Mouse (Mus musculus) frontal cortex, postnatal 10 days (tissue): ENCODE measurements around the gene Yap1.
"Not testable (repeated sequence)": the region's sequence is repeated elsewhere in the genome, so short reads cannot be mapped to it uniquely, and the experiment has no call there.

Experiments used
- DNase-seq, 2 experiments: peaks; one replicate each; pipeline ENCODE4 v3.0.0; 2022; ENCODE audit warnings: low spot score in 2 of 2, mixed read lengths in 1 of 2

Yap1 gene

DNA sequence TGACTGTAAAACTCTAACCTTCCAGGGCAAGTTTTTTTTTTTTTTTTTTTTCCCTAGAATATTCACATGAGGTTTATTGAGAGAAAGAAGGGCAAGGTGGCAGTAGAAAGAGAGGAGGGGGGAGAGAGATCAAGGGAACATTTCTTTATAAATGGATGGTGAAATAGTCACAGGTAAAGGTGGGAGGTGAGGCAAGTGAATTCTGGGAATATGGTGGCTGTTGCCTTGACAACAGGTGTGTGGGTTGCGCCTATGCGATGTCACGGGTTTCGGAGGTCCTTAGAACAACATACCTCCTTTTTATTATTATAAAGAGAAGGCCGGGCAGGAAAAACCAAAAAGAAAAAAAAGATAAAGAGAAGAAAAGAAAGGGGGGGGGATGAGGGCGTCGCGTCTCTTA is 89.5 kb downstream of the Yap1 start:
- no peak for DNase-seq

DNA sequence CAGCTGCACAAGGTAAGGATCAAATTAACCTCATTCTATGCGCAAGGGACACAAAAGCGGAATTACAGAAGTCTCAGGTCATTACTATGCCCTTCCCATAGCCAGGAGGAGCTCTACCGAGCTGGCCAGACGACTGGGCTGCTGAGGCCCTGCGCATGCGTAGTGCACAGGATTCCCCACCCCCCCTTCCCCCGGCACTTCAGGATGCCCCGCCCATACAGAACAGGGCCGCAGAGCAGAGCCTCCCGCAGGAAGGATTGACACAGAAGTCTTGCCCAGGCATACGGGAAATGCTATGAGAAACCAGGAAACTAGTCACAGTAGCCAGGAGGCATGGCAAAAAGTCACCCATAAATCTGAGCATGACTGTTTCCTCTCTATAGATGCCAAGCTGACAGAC is 89.9 kb downstream of the Yap1 start:
- peak in 1 of 2 experiments; percentile 22 for DNase-seq

DNA sequence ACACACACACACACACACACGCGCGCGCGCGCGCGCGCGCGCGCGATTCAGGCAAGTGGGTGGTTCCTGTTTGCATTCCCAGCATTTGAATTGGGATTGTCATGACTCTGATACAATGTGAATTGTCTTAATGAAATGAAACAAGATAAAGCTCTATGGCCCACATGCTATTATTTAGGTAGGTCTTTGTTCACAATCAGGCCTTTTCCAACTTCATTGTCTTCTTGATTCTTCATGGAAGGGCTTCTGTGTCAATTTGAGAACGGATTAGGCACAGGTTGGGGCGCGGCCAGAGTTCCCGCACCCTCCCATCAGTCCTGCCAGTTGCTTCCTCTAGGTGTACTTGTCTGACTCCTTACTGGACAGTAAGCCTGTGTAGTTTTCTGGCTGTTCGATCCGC is 90.4 kb downstream of the Yap1 start:
- DNase-seq, result no peak

DNA sequence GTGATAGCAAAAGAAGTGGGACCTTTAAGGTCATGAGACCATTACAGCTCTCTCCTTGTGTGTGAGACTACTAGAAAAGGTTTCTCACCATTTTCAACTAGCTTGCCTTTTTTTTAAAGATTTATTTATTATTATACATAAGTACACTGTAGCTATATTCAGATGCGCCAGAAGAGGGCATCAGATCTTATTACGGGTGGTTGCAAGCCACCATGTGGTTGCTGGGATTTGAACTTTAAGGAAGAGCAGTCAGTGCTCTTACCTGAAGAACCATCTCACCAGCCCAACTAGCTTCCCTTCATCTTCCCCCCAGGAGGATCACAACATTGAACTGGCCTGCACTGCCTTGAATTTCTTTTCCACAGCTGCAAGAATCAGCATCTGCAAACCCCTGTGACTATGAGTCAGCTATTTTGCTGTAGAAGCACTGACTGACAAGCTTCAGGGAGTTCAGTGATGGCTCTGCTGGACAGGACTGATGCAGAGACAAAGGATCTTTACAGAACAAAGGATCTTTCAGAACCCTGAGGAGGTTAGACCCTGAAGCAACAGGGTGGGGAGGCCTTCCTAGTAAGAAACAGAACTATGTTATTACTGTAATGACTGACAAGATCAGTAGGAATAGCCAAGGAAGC is 96.9 kb downstream of the Yap1 start:
- DNase-seq, result no peak

DNA sequence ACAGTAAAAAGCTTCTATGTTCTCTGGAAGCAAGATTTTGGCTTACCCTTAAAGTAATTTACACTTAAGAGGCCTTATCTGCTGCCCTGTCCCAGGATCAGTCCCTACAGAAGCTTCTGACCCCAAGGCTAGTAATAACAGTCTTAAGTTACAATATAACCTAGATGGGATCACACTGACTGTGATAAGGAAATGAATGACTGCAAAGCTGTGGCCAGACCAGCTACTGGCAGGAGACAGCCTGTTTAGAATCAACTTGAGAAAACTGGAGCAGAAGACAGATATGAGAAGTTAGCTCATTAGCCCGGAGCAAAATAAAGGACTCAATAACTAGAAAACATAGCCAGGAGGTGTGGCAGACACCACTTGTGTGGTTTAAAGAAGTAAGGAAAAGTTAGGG is 97.8 kb downstream of the Yap1 start:
- DNase-seq, result no peak

DNA sequence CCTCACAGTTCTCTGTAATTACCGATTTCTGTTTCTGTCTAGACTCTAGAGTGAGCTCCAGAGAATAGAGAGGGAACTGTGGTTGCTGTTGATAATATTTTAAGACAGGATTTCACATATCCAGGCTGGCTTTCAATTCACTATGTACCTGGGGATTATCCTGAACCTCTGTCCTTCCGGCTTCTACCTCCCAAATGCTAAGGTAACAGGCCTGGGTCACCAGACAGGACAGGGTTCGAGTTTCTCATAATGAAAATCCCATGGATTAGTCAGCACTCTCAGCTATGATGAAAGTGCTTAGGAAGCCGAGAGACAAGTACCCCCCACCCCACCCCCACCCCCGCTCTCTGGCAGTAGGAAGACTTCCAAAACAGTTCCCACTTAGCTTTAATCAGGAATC is 100.6 kb downstream of the Yap1 start:
- no peak for DNase-seq

DNA sequence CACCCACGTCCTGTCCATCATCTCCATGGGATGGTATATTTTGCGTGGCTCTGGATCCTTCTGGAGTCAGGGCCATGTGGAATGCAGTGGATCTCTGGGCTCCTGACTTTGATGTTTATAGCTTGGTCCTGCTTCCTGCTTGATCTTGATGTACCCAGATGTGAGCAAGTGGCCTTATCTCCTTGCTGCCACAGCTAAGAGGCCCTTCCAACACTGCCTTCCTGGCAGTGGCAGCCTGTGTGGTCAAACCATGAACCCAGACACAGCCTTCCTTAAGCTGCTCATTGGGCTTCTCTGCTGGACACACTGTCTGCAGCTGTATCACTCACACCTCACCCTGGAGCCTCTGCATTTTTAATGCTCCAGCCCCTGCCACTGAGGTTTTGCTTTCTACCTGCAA is 101.1 kb downstream of the Yap1 start:
- no peak for DNase-seq

DNA sequence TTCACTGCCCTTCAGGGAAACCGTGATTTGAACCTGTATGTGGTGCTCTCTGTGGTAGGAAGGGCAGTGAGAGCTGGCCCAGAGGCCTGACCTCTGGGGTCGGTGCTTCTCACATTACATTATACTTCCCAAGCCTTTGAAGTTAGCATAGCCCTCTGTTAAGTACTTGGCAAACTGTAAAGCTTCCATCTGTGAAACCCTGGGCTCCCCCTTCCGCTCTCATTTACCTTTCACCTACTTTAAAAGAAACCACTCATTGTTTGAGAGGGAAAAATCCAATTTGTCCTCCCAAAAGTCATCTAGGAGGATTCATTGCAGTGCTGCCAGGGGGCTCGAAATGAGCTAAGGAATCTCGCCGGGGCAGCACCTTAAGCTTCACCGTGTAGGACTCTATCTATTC is 102.1 kb downstream of the Yap1 start:
- no peak for DNase-seq

DNA sequence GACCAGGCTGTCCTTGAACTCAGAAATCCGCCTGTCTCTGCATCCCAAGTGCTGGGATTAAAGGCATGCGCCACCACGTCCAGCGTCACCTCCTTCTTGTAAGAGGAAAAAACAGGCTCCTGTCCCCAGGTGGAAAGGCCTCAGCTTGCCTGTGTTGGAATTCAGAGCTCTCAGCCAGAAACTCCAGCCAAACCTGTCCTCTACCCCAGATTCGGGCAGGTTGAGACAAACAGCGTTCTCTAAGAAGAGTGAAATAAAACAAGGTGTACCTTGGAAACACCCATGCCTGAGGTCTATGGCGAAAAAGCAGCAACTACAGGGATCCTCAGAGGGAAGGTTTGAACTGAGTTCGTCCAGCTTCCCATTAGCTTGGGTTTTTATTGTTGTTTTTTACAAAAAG is 103.4 kb downstream of the Yap1 start:
- no peak for DNase-seq

DNA sequence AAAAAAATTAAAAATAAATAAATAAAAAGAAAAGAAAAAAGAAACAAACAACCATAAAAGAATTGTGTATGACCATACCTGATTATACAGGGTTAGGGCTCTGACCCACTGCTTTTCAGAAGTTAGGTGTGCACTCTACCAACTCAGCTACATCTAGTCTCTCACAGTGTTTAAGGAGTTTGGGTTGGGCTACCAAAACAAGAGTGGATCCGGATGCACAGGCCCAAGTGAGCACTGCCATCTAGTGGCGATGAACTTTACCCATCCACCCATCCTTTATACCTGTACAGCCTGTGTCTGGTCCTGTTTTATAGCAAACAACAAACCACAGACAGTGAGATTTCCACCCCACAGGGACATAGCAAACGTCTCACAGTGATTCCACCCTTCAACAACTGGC is 106.9 kb downstream of the Yap1 start:
- DNase-seq, result peak in 1 of 2 experiments; percentile 54

DNA sequence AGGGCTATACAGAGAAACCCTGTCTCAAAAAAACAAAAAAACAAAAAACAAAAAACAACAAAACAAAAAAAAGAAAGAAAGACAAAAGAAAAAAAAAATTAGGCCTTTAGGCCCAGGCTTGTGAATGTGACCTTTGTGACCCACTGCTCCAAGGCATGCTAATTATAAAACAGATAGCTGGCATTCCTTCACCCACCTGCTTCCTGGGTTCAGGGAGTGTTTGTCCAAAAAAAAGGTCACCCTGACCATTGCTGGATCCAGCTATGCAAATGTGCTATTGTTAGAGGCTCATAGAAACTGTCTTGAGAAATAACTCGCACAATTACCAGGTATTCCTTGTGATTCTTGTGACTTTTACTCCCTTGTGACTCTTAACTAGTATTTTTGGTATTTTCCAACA is 112.6 kb downstream of the Yap1 start:
- not testable (repeated sequence) for DNase-seq

DNA sequence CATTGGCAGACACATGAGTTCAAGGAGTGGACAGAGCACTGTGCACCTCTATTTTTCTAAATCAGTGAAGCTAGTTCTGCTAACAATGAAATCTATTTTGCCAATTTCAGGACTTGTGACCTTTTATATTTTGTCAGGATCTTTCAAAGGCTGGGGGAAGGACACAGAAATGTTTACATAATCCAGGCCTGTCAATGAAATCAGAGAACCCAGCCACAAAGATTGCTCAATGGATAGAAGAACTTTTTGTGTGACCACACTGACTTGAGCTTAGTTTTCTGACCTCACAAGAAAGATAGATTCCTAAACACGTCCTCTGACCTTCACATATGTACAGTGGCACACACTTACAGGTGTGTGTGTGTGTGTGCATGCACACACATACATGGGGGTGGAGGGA is 113.2 kb downstream of the Yap1 start:
- DNase-seq, result no peak

DNA sequence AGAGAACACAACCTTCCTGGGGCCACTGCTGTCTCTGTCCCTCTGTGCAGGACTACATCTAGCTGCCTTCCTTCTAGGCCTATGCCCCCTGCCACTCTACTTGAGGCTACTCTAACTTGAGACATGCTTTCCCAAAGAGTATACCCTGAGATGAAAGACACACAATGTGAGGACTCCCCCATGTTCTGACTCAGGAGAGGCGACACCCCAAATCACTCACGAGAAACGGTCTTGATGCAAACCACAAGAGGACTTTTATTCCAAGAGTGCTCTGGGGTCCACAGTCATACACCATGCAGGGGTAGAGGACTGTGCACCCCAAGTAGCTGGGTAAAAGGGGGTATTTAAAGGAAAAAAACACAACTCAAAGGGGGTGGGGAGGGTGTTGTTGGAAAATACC is 120.0 kb downstream of the Yap1 start:
- no peak for DNase-seq

DNA sequence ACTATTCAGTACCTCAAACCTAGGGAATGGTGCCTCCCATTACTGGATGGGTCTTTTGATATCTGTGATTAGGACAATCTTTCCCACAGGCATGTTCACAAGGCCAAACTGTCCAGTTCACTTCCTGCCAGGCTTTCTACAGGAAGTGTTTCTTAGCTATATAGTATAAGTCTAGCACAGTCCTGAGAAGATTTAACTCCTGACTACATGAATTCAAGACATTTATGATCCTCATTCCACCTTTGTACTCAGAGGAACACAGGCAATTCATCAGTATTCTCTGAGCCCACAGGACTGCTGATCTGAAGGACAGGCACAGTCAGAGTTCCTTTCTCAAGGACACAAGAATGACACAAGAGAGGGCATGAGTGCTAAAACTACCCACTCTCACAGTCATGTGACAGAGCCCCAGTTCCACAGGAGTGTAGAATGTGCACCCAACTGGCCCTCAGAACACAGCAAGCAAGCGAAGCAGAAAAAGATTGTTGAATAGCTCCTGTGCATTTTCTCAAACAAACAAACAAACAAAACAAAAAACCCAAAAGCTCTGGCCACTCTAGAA is 122.0 kb downstream of the Yap1 start:
- DNase-seq, result no peak
